Mouse (Mus musculus) ES-CJ7 (cell line): Measurements from ENCODE around the gene Tut7.
"Not testable (repeated sequence)": the region's sequence is repeated elsewhere in the genome, so short reads cannot be mapped to it uniquely, and the experiment has no call there.

Experiments
- DNase-seq: peaks from one replicate; pipeline ENCODE4 v3.0.0; 2011; ENCODE audit warnings: low read depth, low spot score

Tut7 gene

DNA sequence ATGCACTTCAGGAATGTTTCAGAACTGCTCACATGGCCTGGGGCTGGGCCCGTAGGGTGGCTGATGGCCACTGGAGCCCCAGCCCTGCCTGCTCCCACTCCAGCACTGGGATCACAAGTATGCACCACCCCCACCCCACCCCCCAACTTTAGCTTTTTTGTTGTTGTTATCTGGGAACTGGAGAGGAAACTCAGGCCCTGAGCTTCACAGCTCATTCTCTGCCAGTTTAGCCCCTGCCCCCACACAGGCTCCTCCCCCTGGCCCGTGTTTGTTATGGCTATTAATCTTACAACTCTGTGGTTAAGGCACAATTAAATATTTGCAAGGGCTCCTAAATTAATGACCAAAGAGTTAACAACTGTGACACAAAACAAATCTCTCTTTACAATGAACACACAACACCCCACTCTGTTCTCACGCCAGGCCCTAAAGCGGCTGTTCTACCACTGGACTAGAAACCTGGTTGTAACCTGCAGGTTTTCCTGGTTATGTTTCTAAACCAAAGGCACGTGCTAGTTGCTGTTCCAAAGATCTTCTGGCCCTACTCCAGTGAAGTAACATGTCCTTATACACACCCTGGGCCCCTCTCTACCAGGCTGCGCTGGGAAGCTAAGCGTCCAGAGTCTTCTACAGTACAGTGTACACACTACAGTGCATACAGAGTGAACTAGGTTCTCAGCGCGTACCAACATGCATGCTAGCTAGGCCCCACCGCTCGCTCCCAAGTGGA is 56.0 kb downstream of the Tut7 start:
- no peak for DNase-seq

GRCm38 (mm10) chr13:59762791-59763190 is 60.2 kb downstream of the Tut7 start:
- no peak for DNase-seq

- DNase-seq, result no peak
Measured at GRCm38 (mm10) chr13:59756906-59757305, 66.0 kb downstream of the Tut7 start.

DNA sequence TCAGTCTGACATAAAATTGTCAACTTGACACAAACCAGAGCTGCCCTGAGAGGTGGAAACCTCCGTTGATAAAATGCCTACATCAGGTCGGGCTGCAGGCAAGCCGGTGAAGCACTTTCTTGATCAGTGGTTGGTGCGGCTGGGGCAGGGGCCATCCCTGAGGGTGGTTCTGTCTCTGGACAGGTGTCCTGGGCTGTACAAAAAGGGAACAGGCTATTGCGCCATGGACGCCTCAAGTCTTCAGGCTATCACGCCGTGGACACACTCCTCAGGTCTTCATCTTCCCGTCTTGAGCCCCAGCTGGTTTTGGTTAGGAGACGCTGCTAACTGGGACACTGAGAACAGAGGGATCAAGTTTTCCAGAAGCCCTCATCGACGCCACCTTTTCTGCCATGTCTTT is 72.6 kb downstream of the Tut7 start:
- DNase-seq, result no peak

DNA sequence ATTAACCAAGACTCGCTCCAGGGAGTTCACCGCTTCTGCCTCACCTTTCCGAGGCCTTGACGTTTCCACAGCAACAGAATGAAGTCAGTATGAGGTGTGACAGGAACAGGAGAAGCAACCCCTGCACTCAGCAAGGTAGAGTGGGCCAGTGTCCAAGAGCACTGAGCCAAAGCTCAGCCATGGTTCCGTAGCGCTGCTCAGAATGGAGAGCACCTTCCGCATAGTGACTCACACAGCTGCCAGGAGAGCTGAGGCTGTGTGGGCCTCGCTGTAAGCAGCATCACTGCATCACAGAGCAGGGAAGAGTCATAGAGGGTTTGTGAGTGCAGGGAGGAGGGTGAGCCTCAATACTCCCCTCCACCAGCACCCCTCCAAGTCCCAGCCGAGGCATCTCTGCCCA is 76.2 kb downstream of the Tut7 start, which contains the start of gene 1700014D04Rik:
Gene 1700014D04Rik (minus strand): TSS at position 42 of the 400 bp plus-strand sequence.
- no peak for DNase-seq

GRCm38 (mm10) chr13:59746164-59746563 is 76.8 kb downstream of the Tut7 start:
- peak; percentile 28 for DNase-seq

- DNase-seq, result no peak
Measured at GRCm38 (mm10) chr13:59745462-59745861, 77.5 kb downstream of the Tut7 start.

- DNase-seq, result peak; percentile 43
Measured at GRCm38 (mm10) chr13:59741697-59742096, 81.2 kb downstream of the Tut7 start.

DNA sequence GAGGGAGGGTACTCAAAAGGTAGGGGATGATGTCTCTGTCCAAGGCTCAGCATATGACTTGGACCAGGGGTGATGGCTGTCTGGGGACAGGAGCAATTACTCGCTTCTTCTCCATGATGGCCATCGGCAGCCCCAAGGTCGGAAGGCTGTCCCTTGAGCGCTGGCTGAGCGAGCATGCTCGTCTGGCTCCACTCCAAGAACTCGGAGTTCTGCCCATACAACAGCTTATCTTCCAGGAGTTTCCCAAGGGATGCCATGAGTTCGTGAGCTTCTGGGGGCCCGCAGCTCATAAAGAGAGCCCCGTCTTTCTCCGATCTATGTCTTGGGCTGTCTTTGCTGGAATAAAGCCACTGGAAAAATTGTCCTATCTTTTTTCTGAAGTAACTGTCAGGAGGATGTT is 81.9 kb downstream of the Tut7 start:
- DNase-seq, result no peak

DNA sequence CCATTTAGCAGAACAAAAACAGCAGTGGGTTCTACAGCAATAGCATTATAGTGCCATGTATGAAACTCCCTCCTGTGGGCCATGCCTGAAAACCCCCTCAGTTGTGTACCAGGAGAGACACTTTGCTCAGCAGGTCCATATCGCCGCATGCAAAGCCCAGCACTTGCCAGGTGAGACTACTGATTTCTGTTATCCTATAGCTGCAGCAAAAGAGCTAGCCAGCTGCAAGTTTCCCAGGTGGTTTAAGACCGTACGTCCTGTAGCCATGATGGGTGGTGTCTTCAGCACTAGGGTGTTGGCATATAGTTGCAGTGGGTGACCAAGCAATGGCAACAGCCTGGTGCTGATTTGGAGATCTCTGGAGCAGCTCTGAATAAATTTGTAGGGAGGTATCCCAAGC is 83.5 kb downstream of the Tut7 start:
- DNase-seq, result no peak

DNA sequence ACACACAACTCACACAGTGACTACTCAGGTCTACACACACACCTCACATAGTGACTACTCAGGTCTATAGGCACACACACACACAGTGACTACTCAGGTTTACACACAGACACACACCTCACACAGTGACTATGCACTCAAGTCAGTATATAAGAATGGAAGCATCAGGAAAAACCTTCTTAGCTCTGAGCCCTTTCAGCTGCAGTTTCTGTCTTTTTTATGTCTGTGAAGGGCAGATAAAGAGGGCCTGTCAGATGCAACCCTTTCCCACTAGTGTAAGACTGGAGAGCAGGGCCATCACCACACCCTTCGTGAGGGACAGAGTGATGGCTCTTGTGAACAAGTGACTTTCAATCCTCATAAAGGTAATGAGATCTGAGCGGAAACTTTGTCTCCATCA is 84.5 kb downstream of the Tut7 start:
- DNase-seq, result no peak

- DNase-seq, result peak; percentile 82
Measured at GRCm38 (mm10) chr13:59735190-59735589, 87.8 kb downstream of the Tut7 start.

GRCm38 (mm10) chr13:59734347-59734746 is 88.6 kb downstream of the Tut7 start:
- DNase-seq, result peak; percentile 56

DNA sequence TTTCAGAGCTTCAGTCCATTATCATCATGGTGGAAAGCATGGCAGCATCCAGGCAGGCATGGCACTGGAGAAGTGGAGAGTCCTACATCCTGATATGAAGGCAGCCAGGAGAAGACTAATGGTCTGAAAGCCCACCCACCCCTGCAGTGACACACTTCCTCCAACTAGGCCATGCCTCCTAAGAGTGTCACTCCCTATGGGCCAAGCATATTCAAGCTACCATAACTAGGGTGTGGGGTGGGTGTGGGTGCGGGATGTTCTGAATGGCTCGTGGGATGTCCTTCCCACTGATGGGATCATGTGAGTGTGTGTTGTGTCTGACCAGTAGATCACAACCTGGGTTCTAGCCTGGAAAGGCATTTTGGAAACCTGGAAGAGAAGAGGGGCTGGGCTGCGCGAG is 89.0 kb downstream of the Tut7 start:
- peak; percentile 35 for DNase-seq

DNA sequence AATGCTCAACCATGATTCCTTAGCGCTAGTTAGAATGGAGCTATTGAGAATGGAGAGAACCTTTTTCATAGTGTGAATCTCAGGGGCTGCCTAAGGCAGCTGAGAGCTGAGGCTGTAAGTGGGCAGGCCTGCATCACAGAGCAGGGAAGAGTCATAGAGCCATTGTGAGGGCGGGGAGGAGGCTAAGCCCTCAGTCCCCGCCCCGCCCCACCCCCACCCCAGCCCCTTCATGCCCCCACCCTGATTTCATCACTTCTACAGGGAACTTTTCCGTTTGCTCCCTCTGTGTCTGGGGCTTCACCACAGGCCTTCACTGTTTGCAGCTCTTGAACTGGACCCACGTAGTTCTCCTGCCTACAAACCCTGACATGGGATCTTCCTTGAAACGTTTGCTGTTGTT is 91.3 kb downstream of the Tut7 start, which contains the start of gene Spata31d1d:
Gene Spata31d1d (minus strand): TSS at position 101 of the 400 bp plus-strand sequence.
- DNase-seq, result no peak

DNA sequence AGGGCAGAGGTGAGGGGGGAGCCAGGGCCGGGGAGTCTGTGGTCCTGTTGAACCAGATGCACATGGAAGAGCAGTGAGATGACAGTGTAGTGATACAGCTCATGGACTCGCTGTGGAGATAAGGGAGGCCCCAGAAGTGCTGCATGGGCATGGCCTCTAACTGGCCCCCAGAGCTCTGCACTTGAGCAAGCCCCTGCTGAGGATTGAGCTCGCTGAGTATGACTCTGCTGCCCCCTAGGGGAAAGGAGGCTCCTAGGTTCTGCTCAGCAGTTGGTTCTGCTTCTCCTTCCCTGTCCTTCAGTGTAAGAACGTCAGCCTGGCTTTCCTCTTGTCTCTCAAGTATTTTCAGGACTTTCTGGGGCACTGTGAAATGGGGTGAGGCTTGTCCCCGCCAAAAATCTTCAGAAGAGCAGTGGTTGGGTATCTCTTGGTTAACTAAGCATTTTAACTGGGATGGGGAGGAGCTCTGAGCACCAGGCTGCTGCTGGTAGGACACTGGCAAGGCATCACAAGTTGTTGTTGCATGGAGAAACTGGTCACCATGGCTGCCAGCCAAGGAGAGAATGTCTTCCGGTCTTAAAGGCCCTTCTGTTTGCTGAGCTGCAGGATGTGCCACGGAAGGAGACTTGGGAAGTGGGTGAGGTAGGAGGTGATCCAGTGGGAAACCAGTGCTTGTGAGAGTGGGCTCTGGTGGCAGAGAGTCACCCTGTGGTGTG is 94.4 kb downstream of the Tut7 start:
- DNase-seq, result peak; percentile 87

DNA sequence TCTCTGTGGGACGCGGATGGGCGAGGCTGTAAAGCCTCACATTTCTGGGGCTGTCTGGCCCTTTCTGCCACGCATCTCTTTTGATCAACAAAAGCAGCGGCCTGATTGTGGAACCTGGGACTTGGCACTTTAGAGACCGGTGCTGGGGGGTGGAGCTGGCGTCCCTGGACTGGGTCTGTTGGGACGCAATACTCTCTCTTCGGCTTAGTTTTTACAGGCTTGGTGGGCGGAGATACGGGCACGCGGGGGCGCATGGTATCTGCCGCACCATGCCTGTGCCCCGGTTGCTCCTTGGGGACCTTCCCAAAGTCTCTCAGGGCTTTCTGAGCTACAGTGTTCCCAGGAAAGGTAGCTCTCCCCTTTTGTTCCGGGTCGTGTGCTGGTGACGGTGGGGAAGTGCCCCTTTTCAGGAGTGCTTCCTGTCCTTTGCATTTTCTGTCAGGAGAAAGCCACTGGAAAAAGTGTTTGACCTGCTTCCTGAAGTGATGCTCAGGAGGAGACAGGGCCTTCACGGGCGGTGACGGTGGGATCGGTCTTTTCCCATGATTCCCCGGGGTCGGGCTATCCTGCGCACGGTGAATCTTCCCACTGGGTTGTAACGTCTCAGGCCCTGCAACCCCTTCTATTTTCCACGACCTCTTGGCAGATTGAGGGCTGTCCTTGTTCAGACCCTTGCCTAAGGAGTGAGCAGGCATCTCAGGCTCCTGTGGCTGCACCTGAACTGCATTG is 96.6 kb downstream of the Tut7 start:
- DNase-seq, result peak; percentile 52

- DNase-seq, result not testable (repeated sequence)
Measured at GRCm38 (mm10) chr13:59722089-59722488, 100.9 kb downstream of the Tut7 start.
